Mouse (Mus musculus) stomach, postnatal 0 days (tissue): ENCODE results near the gene Acvr1b. TPM values are rescaled to one million over a fixed set of nuclear protein-coding genes. Genes with fewer than 3 reads are reported as not detected.
A peak's percentile ranks its signal among the peaks of the same experiment; 100 is the strongest.

Source experiments
- ATAC-seq: fragments of 200-750 bp; cut with Nextera tagmentation; 2 replicates; pipeline ENCODE4 v1.8.0; 2017; ENCODE audit not compliant: low FRiP score, low TSS enrichment
- DNase-seq: peaks from one replicate; pipeline ENCODE4 v3.0.0-alpha.2; 2016; ENCODE audit warnings: low spot score
- H3K27ac ChIP-seq: fragments of 300-500 bp; sonication (generic); replicated peaks from 2 replicates; pipeline ENCODE4 v1.5.1; 2014; ENCODE audit warnings: mild to moderate bottlenecking, control low read depth
- H3K27me3 ChIP-seq: fragments of 300-500 bp; sonication (generic); 2 replicates; pipeline ENCODE4 v1.6.1; 2014; ENCODE audit warnings: low read length; ENCODE audit not compliant: control insufficient read depth, insufficient read depth
- H3K36me3 ChIP-seq: fragments of 300-500 bp; sonication (generic); 2 replicates; pipeline ENCODE4 v1.6.1; 2014; ENCODE audit warnings: low read length, mixed read lengths; ENCODE audit not compliant: control insufficient read depth, insufficient read depth
- H3K4me1 ChIP-seq: fragments of 300-500 bp; sonication (generic); replicated peaks from 2 replicates; pipeline ENCODE4 v1.6.1; 2014; ENCODE audit warnings: antibody characterized with exemption; ENCODE audit not compliant: control insufficient read depth, insufficient read depth
- H3K4me2 ChIP-seq: fragments of 300-500 bp; sonication (generic); replicated peaks from 2 replicates; pipeline ENCODE4 v1.6.1; 2014; ENCODE audit warnings: low read depth, mild to moderate bottlenecking, control low read depth, moderate library complexity
- H3K4me3 ChIP-seq: fragments of 300-500 bp; sonication (generic); 2 replicates; pipeline ENCODE4 v1.5.1; 2014; ENCODE audit warnings: low read depth, low read length, control low read depth
- H3K9ac ChIP-seq: fragments of 300-500 bp; sonication (generic); 2 replicates; pipeline ENCODE4 v1.6.1; 2014; ENCODE audit warnings: mild to moderate bottlenecking, low read length, control low read depth, mixed read lengths
- H3K9me3 ChIP-seq: fragments of 300-500 bp; sonication (generic); 2 replicates; pipeline ENCODE4 v1.6.1; 2016; ENCODE audit warnings: low read length; ENCODE audit not compliant: control insufficient read depth
- CTCF ChIP-seq: IDR thresholded peaks from 2 replicates; pipeline ENCODE4 v1.5.1; 2016; ENCODE audit warnings: antibody characterized with exemption, low read depth, mild to moderate bottlenecking, moderate library complexity
- EP300 ChIP-seq: optimal IDR thresholded peaks from 2 replicates; pipeline ENCODE3; 2016; ENCODE audit warnings: antibody characterized with exemption
- WGBS: fragments of 180-500 bp; shearing (Covaris S2); extraction: QIAGEN DNeasy Blood & Tissue Kit; methylation state at CpG from one replicate; pipeline ENCODE4 v1.1.7; 2014; 5-methylcytosine and 5-hydroxymethylcytosine counted together
- polyA plus RNA-seq: library from polyadenylated mRNA; unstranded; fragments of >200 nt; fragmentation: Nextera tagmentation; extraction: Ambion mirVana; gene quantifications from 2 replicates; pipeline ENCODE4 v1.2.1, GENCODE M21; 2015

Gene Acvr1b
- polyA plus RNA-seq, 1 experiment from 2014 or later, result 6.9 TPM

DNA sequence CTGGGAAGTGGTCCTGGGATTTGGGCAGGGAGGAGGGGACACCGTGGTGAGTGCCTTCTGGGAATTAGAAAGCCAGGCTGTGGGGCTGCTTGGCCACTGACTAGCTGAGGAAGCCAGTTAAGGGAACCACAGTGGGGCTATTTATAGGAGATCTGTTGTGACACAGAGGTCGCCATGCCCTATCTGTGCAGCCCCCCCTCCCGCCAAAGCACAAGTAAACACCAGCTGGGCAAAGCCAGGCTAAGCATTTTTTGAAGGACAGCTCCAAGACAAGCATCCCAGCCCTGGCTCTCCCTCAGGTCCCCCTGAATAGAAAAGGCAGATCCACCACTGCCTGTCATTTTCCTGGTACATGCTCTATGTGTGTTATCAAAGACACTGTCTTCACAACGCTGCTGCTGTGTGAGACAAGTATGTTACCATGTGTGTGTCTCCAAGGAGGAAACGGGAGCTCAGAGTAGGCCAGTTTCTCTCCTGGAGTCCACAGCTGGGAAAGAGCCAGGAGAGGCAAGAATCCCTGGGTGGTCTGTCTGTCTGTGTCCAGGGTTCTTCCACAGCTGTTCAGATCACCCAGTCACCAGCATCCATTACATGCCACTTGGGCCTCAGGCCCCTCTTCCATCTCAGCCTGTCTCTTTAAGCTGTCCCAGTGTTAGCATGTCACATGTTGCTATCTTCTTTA, 74.3 kb downstream of the Acvr1b start:
- Histone ChIP-seq H3K9me3 (no peaks in the 10 kb centered on the region), H3K4me1 (0 out of 2 replicates have a peak, but pooled peaks cover 2% of the 10 kb centered on the region), H3K4me3 (no peak overlapping the region), H3K9ac (no peak overlapping the region; the same call in 1 of the 2 replicates), H3K4me2 (no peak overlapping the region), H3K27ac (peak overlapping the region; percentile 63), H3K36me3 (no peaks in the 10 kb centered on the region), H3K27me3 (no peaks in the 10 kb centered on the region)
- TF ChIP-seq CTCF, result no peak
- TF ChIP-seq EP300, result no peak
- ATAC-seq (no peak), DNase-seq (no peak)
- WGBS, result 36% methylated on average over 5 of the region's 5 CpGs

DNA sequence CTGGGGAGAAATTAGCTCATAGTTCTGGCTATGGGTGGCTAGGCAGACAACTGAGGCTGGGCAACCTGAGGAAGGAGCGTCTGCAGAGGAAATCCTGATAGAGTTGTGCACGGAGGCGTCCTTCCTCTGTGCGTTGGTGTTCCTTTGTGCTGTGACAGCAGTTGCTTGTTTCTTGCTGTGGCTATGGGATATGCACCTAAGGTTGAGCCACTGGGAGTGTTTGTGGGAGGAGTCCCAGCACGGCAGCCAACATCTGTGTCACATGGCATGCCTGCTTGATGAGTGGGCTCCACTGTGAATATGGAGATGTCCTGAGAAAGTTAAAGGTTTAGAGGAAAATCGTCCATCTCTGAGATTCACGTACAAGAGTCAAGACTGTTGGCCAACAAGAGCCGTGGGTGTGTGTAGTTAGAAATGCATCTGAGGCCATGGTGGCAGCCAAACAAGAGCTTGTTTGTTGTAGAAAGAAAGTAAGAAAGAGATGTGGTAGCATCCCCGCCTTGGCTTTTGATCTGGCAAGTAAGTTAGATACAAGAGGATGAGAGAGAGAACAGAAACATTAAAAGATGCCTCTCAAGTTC, 76.4 kb downstream of the Acvr1b start:
- 0 out of 2 replicates have a peak, but pooled peaks cover 2% of the 10 kb centered on the region for H3K4me1 ChIP-seq
- no peak overlapping the region for H3K9ac ChIP-seq
- 77% methylated on average over 9 of the region's 9 CpGs for WGBS
- no peak overlapping the region for H3K4me2 ChIP-seq
- TF ChIP-seq EP300 (no peak), CTCF (no peak)
- DNase-seq (no peak), ATAC-seq (no peak)
- no peaks in the 10 kb centered on the region for H3K36me3 ChIP-seq
- H3K4me3 ChIP-seq, result no peak overlapping the region
- H3K27me3 ChIP-seq, result no peaks in the 10 kb centered on the region
- H3K27ac ChIP-seq, result no peak overlapping the region
- no peaks in the 10 kb centered on the region for H3K9me3 ChIP-seq

DNA sequence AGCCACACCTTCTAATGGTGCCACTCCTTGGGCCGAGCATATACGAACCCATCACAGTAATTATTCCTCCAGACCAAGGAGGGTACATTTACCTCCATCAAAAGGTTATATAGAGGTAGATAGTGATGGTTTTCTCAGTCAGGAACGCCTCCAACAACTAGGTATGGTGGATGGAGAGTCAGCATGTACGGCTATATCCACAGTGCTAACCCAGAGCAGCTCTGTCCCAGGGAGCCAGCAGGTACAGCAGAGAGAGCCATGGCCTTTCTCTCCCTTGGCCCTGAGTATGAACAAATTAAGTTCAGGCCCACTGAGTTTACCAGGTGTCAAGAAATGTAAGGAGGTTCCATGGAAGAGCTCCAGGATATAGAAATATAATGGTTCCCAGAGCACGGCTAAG, 78.1 kb downstream of the Acvr1b start:
- H3K4me3 ChIP-seq, result no peak overlapping the region
- no peak overlapping the region for H3K4me2 ChIP-seq
- no peaks in the 10 kb centered on the region for H3K9me3 ChIP-seq
- H3K27ac ChIP-seq, result no peak overlapping the region
- H3K4me1 ChIP-seq, result no peaks in the 10 kb centered on the region
- H3K36me3 ChIP-seq, result no peaks in the 10 kb centered on the region
- WGBS, result 87% methylated on average over 5 of the region's 5 CpGs
- DNase-seq, result no peak
- no peaks in the 10 kb centered on the region for H3K27me3 ChIP-seq
- TF ChIP-seq EP300 (no peak), CTCF (no peak)
- no peak overlapping the region for H3K9ac ChIP-seq
- no peak for ATAC-seq

DNA sequence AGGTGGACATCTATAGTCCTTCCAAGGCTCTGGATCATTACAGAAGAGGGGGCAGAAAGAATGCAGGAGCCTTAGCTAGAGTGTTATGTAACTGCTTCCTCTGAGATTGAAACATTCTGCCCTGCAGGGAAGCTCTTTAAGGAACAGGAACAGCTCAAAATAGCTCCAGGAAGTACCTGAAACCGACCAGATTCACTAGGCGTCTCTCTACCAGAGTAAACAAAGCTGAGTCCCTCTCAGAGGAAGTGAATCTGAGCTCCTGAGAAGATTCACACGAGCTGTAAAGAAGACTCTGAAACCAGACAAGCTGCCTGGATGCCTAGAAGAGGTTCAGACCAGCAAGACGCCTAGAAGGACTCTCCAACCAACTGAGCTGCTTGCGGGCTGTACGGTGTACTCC, 78.7 kb downstream of the Acvr1b start:
- Histone ChIP-seq H3K4me1 (no peaks in the 10 kb centered on the region), H3K4me3 (no peak overlapping the region), H3K27ac (no peak overlapping the region), H3K4me2 (no peak overlapping the region), H3K9ac (no peak overlapping the region), H3K9me3 (no peaks in the 10 kb centered on the region), H3K36me3 (no peaks in the 10 kb centered on the region), H3K27me3 (no peaks in the 10 kb centered on the region)
- WGBS, result 77% methylated on average over 6 of the region's 6 CpGs
- no peak for ATAC-seq
- no peak for DNase-seq
- TF ChIP-seq CTCF, result no peak

DNA sequence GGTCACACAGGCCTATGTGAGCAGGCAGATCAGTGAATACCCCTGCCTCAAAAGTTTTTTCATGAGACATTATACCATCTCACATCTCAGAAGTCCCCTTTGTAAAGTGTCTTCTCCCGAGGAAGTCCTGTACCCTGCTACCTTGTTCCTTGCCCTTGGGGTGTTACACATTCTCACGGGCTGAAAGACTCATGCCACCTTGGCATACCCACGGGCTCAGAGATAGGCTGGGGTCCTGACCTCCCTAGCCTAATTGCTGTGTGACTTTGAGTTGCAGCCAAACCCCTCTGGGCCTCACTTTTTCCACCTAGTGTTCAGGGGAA, 79.7 kb downstream of the Acvr1b start:
- H3K9ac ChIP-seq, result peak overlapping the region; percentile 69
- ATAC-seq, result no peak
- no peak overlapping the region for H3K27ac ChIP-seq

More for the DNA sequence above, 79.7 kb downstream of the Acvr1b start:
- Histone ChIP-seq H3K27me3 (no peaks in the 10 kb centered on the region), H3K4me1 (no peaks in the 10 kb centered on the region), H3K9me3 (no peaks in the 10 kb centered on the region), H3K36me3 (no peaks in the 10 kb centered on the region), H3K4me3 (peak overlapping the region; percentile 55), H3K4me2 (peak overlapping the region; percentile 82)
- WGBS, result 43% methylated on average over 3 of the region's 3 CpGs
- no peak for DNase-seq
- TF ChIP-seq EP300, result no peak
- TF ChIP-seq CTCF, result no peak
